In the genomic region with DNA sequence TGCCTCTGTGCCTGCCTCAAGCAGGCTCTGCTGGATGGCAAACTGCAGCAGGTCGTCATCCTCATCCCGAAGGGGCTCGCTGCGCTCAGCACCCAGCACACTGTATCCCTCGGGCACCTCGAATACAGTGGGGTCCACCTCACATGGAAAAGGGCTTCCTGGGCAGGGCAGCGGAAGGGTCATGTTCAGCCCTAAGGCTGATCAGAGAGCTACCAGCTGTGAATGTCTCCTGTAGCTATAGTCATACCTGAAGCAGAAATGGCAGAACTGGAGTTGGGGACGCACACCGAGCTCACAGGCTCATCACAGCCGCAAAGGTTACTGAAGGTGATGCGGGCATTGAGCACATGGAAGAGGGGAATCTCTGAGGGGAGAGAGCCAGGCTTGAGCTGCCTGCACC, we compare ENCODE assay signal across 49 mouse cellular contexts. TPM values are rescaled to one million over a fixed set of nuclear protein-coding genes. Genes with fewer than 3 reads are reported as not detected.
"Had no signal": no experiment of that assay in that cellular context is flagged by ENCODE, and none has a peak within 500 bp of the region (broad histone marks: within the 10 kb centered on the region; RNA-seq: fewer than 3 reads in every experiment).

No protein-coding gene starts in this region.

- ATAC-seq: hindbrain, embryonic 16.5 days; hindbrain, postnatal 0 days; inflammation-experienced regulatory T-cells, adult 6 months; intestine, embryonic 15.5 days; intestine, embryonic 16.5 days; intestine, postnatal 0 days had no signal

- H3K9ac ChIP-seq: heart, embryonic 15.5 days; hindbrain, embryonic 12.5 days; hindbrain, embryonic 14.5 days; hindbrain, embryonic 15.5 days; intestine, embryonic 15.5 days had no signal

- H3K36me3 ChIP-seq: heart, embryonic 15.5 days had no signal

- H3K27ac ChIP-seq: heart, embryonic 15.5 days; hindbrain, embryonic 10.5 days; hindbrain, embryonic 12.5 days; hindbrain, embryonic 13.5 days; hindbrain, embryonic 14.5 days; hindbrain, embryonic 15.5 days; hindbrain, postnatal 0 days; intestine, embryonic 15.5 days; kidney, embryonic 15.5 days; kidney, postnatal 0 days; layer of hippocampus, adult 2 months; left cerebral cortex, adult 2 months had no signal

- DNase-seq: heart, postnatal 10 days; heart, postnatal 14 days; heart, postnatal 36 days; heart, postnatal 4 days; kidney, adult 11 months; kidney, adult 18-20 months; kidney, adult 2 months; kidney, adult 8-10 months; kidney, adult 9 months; kidney, postnatal 10 days; kidney, postnatal 14 days; kidney, postnatal 25 days; kidney, postnatal 36 days; kidney, postnatal 4 days; layer of hippocampus, postnatal 36 days had no signal

- H3K27me3 ChIP-seq: intestine, embryonic 15.5 days had no signal

- H3K4me3 ChIP-seq: heart, embryonic 15.5 days; hindbrain, embryonic 10.5 days; hindbrain, embryonic 12.5 days; hindbrain, embryonic 13.5 days; hindbrain, embryonic 15.5 days; intestine, embryonic 15.5 days; kidney, embryonic 15.5 days; layer of hippocampus, adult 2 months; left cerebral cortex, adult 2 months had no signal

- H3K9me3 ChIP-seq: heart, embryonic 15.5 days; hindbrain, embryonic 13.5 days; hindbrain, embryonic 15.5 days; intestine, embryonic 15.5 days; kidney, embryonic 15.5 days had no signal

- H3K4me2 ChIP-seq: heart, embryonic 15.5 days; hindbrain, embryonic 12.5 days; hindbrain, embryonic 13.5 days; hindbrain, embryonic 14.5 days; hindbrain, embryonic 15.5 days; intestine, embryonic 15.5 days; kidney, embryonic 15.5 days had no signal

RNA-seq across cellular contexts. Expression of gene AC109138.7, which starts 56.8 kb away (rescaled TPM):
- total RNA-seq: heart, postnatal 10 days; heart, postnatal 14 days; heart, postnatal 25 days; heart, postnatal 36 days; heart, postnatal 4 days; hematopoietic stem cell, adult 5-6 weeks; hindbrain, postnatal 0 days; layer of hippocampus, adult 18-20 months; layer of hippocampus, adult 2 months; layer of hippocampus, adult 8-10 months; layer of hippocampus, postnatal 10 days; layer of hippocampus, postnatal 14 days; layer of hippocampus, postnatal 25 days; layer of hippocampus, postnatal 36 days; left cerebral cortex, adult 18-20 months; left cerebral cortex, adult 2 months; left cerebral cortex, adult 8-10 months; left cerebral cortex, postnatal 10 days had no signal
- polyA plus RNA-seq: heart, embryonic 14.5 days; heart, embryonic 15.5 days; heart, embryonic 16.5 days; heart, postnatal 0 days; hindbrain, embryonic 10.5 days; hindbrain, embryonic 11.5 days; hindbrain, embryonic 12.5 days; hindbrain, embryonic 13.5 days; hindbrain, embryonic 14.5 days; hindbrain, embryonic 15.5 days; hindbrain, embryonic 16.5 days; hindbrain, postnatal 0 days; inflammation-experienced regulatory T-cells, adult 6 months; intestine, embryonic 14.5 days; intestine, embryonic 15.5 days; intestine, embryonic 16.5 days; intestine, postnatal 0 days; kidney, embryonic 14.5 days; kidney, embryonic 15.5 days; kidney, embryonic 16.5 days; kidney, postnatal 0 days; large intestine, adult 2 months had no signal
